Mouse (Mus musculus) stomach, embryonic 14.5 days (tissue): ENCODE measurements around the gene Stx5a. TPM values are rescaled to one million over a fixed set of nuclear protein-coding genes. Genes with fewer than 3 reads are reported as not detected.

Source experiments
- ATAC-seq: fragments of 200-750 bp; cut with Nextera tagmentation; 2 replicates; pipeline ENCODE4 v1.8.0; 2017; ENCODE audit warnings: low read depth, moderate TSS enrichment; ENCODE audit not compliant: insufficient number of reproducible peaks, insufficient read depth, low FRiP score
- H3K27ac ChIP-seq: fragments of 300-500 bp; sonication (generic); 2 replicates; pipeline ENCODE4 v1.5.1; 2014; ENCODE audit warnings: mild to moderate bottlenecking, low read length, moderate library complexity, mixed read lengths
- H3K27me3 ChIP-seq: fragments of 300-500 bp; sonication (generic); 2 replicates; pipeline ENCODE4 v1.6.1; 2014; ENCODE audit warnings: low read length, control low read depth, mixed read lengths; ENCODE audit not compliant: control insufficient read depth, insufficient read depth
- H3K36me3 ChIP-seq: fragments of 300-500 bp; sonication (generic); 2 replicates; pipeline ENCODE4 v1.6.1; 2014; ENCODE audit warnings: mild to moderate bottlenecking, control low read depth, low read length, moderate library complexity, mixed read lengths; ENCODE audit not compliant: control insufficient read depth, insufficient read depth
- H3K4me1 ChIP-seq: fragments of 300-500 bp; sonication (generic); 2 replicates; pipeline ENCODE4 v1.6.1; 2014; ENCODE audit warnings: low read length, control low read depth, mixed read lengths; ENCODE audit not compliant: control insufficient read depth, insufficient read depth
- H3K4me2 ChIP-seq: fragments of 300-500 bp; sonication (generic); replicated peaks from 2 replicates; pipeline ENCODE4 v1.6.1; 2014; ENCODE audit warnings: low read depth, low read length, control low read depth
- H3K4me3 ChIP-seq: fragments of 300-500 bp; sonication (generic); 2 replicates; pipeline ENCODE4 v1.5.1; 2014; ENCODE audit warnings: low read depth, low read length, control low read depth
- H3K9ac ChIP-seq: fragments of 300-500 bp; sonication (generic); replicated peaks from 2 replicates; pipeline ENCODE4 v1.6.1; 2014; ENCODE audit warnings: low read depth, mild to moderate bottlenecking, control low read depth, low read length, moderate library complexity, mixed read lengths
- H3K9me3 ChIP-seq: fragments of 300-500 bp; sonication (generic); 2 replicates; pipeline ENCODE4 v1.6.1; 2016; ENCODE audit warnings: low read depth, low read length, control low read depth; ENCODE audit not compliant: control insufficient read depth
- WGBS: fragments of 180-500 bp; shearing (Covaris S2); extraction: QIAGEN DNeasy Blood & Tissue Kit; methylation state at CpG from one replicate; pipeline ENCODE4 v1.1.7; 2014; 5-methylcytosine and 5-hydroxymethylcytosine counted together
- microRNA-seq: library from miRNA; unstranded; fragments of <30 nt; microRNA quantifications from one replicate; pipeline ENCODE4, GENCODE M21; 2016
- polyA plus RNA-seq: library from polyadenylated mRNA; unstranded; fragments of >200 nt; fragmentation: Nextera tagmentation; extraction: Ambion mirVana; gene quantifications from 2 replicates; pipeline ENCODE4 v1.2.1, GENCODE M21; 2014

The Stx5a gene
- polyA plus RNA-seq, 1 experiment from 2014 or later, result 143 TPM

DNA sequence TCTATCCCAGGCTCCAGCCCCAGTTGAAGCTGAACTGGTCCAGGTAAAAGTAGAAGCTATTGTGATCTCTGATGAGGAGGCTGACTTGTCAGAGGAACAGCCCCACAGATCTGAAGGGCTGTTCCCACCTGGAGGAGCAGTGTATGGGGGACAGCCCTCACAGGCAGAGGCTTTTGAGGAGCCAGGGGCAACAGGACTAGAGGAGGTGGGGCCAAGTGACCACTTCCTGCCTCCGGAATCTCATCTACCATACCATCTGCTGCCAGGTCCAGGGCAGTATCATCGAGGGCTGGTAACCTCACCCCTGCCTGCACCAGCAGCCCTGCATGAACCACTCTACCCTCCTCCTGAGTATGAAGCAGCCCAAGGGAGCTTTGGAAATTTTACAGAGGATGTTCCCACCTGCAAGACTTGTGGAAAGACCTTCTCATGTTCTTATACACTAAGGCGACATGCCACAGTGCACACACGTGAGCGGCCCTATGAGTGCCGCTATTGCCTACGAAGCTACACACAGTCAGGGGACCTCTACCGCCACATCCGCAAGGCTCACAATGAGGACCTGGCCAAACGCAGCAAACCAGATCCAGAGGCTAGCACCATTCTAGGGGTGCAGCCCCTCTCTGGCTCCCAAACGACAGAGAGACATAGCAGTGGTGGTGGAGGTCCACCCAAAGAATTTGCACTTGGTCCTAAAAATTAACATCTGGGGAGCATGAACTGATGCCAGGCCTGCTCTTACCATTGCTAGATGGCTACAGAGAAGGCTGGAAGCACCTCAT, 62.9 kb downstream of the Stx5a start:
- peaks cover 4% of the 10 kb centered on the region; the same call in 1 of the 2 replicates for H3K4me1 ChIP-seq
- peaks cover 29% of the 10 kb centered on the region for H3K36me3 ChIP-seq
- H3K27ac ChIP-seq, result no peak overlapping the region
- no peak overlapping the region for H3K4me3 ChIP-seq
- ATAC-seq, result no peak
- 89% methylated on average over 11 of the region's 11 CpGs for WGBS
- H3K9me3 ChIP-seq, result no peaks in the 10 kb centered on the region
- no peak overlapping the region for H3K9ac ChIP-seq
- H3K27me3 ChIP-seq, result no peaks in the 10 kb centered on the region
- H3K4me2 ChIP-seq, result no peak overlapping the region

Small RNA genes within 50 kb of the gene (microRNA-seq; reads per million reads assigned to microRNA genes)
- not detected for gene Mir6992

Other genes with a start within 250 kb of the Stx5a start
- not detected in 2 replicates for gene Slc22a8, start 150.2 kb upstream of the Stx5a start, polyA plus RNA-seq
- not detected in 2 replicates for gene Slc22a6, start 123.4 kb upstream of the Stx5a start, polyA plus RNA-seq
- 0.35 and 0.38 TPM in 2 replicates for gene Chrm1, start 77.6 kb upstream of the Stx5a start, polyA plus RNA-seq
- gene Slc3a2, start 18.0 kb upstream of the Stx5a start, polyA plus RNA-seq, result 80.8 and 91.1 TPM in 2 replicates
- 79.4 and 85.6 TPM in 2 replicates for gene Wdr74, start 5.6 kb upstream of the Stx5a start, polyA plus RNA-seq
- gene 1700092M07Rik, start 695 bp upstream of the Stx5a start, polyA plus RNA-seq, result 1.0 and 1.9 TPM in 2 replicates
- 168 and 178 TPM in 2 replicates for gene Nxf1, start 15.7 kb downstream of the Stx5a start, polyA plus RNA-seq
- 178 and 194 TPM in 2 replicates for gene Tmem223, start 29.6 kb downstream of the Stx5a start, polyA plus RNA-seq
- 85.4 and 94.0 TPM in 2 replicates for gene Tmem179b, start 33.1 kb downstream of the Stx5a start, polyA plus RNA-seq
- gene Taf6l, start 45.0 kb downstream of the Stx5a start, polyA plus RNA-seq, result 17.1 and 17.5 TPM in 2 replicates
- gene Polr2g, start 57.2 kb downstream of the Stx5a start, polyA plus RNA-seq, result 140 and 151 TPM in 2 replicates
- gene Zbtb3, start 61.1 kb downstream of the Stx5a start, polyA plus RNA-seq, result 4.7 and 5.2 TPM in 2 replicates
- gene Ttc9c, start 77.9 kb downstream of the Stx5a start, polyA plus RNA-seq, result 47.5 and 51.7 TPM in 2 replicates
- gene Hnrnpul2, start 78.6 kb downstream of the Stx5a start, polyA plus RNA-seq, result 10.0 and 10.1 TPM in 2 replicates
- gene AC129217.1, start 88.4 kb downstream of the Stx5a start, polyA plus RNA-seq, result not detected in 2 replicates
- gene Bscl2, start 96.1 kb downstream of the Stx5a start, polyA plus RNA-seq, result 42.5 and 43.0 TPM in 2 replicates
- gene Gng3, start 97.8 kb downstream of the Stx5a start, polyA plus RNA-seq, result 13.9 and 17.8 TPM in 2 replicates
- 1.2 and 1.6 TPM in 2 replicates for gene Lrrn4cl, start 109.4 kb downstream of the Stx5a start, polyA plus RNA-seq
- gene Ubxn1, start 130.1 kb downstream of the Stx5a start, polyA plus RNA-seq, result 154 and 162 TPM in 2 replicates
- 63.9 and 67.6 TPM in 2 replicates for gene Uqcc3, start 139.5 kb downstream of the Stx5a start, polyA plus RNA-seq
- 58.5 and 82.3 TPM in 2 replicates for gene Lbhd1, start 142.3 kb downstream of the Stx5a start, polyA plus RNA-seq
- gene Gm49403, start 142.5 kb downstream of the Stx5a start, polyA plus RNA-seq, result not detected in 2 replicates
- gene 1810009A15Rik, start 147.4 kb downstream of the Stx5a start, polyA plus RNA-seq, result 71.0 and 82.4 TPM in 2 replicates
- not detected in 2 replicates for gene Gm49416, start 147.5 kb downstream of the Stx5a start, polyA plus RNA-seq
- 29.3 and 33.5 TPM in 2 replicates for gene Ints5, start 151.6 kb downstream of the Stx5a start, polyA plus RNA-seq
- 82.0 and 90.3 TPM in 2 replicates for gene Ganab, start 156.7 kb downstream of the Stx5a start, polyA plus RNA-seq
- gene B3gat3, start 179.0 kb downstream of the Stx5a start, polyA plus RNA-seq, result 35.7 and 37.5 TPM in 2 replicates
- gene Rom1, start 187.9 kb downstream of the Stx5a start, polyA plus RNA-seq, result 1.0 and 2.0 TPM in 2 replicates
- gene Eml3, start 188.1 kb downstream of the Stx5a start, polyA plus RNA-seq, result 16.8 and 18.2 TPM in 2 replicates
- 41.5 and 45.3 TPM in 2 replicates for gene Mta2, start 200.5 kb downstream of the Stx5a start, polyA plus RNA-seq
- 27.2 and 27.6 TPM in 2 replicates for gene Tut1, start 212.4 kb downstream of the Stx5a start, polyA plus RNA-seq
- 469 and 470 TPM in 2 replicates for gene Eef1g, start 225.6 kb downstream of the Stx5a start, polyA plus RNA-seq
- 33.4 and 40.6 TPM in 2 replicates for gene Ahnak, start 247.9 kb downstream of the Stx5a start, polyA plus RNA-seq